Mouse (Mus musculus) retina, adult 2 months (tissue): Measurements from ENCODE around the gene Dnttip1.

Source experiments
- DNase-seq: peaks from one replicate; pipeline ENCODE4 v3.0.0-alpha.2; 2012; ENCODE audit warnings: low read depth, low spot score

Gene Dnttip1

GRCm38 (mm10) chr2:164754105-164754504 is 8.3 kb downstream of the Dnttip1 start:
- DNase-seq: no peak

- DNase-seq: no peak
These were observed 9.0 kb downstream of the Dnttip1 start for GRCm38 (mm10) chr2:164754800-164755199.

GRCm38 (mm10) chr2:164757841-164758240 is 12.1 kb downstream of the Dnttip1 start:
- DNase-seq: no peak

GRCm38 (mm10) chr2:164758692-164759091 is 12.9 kb downstream of the Dnttip1 start:
- DNase-seq: no peak

- DNase-seq: no peak
These were observed 14.5 kb downstream of the Dnttip1 start for GRCm38 (mm10) chr2:164760059-164760833.

- DNase-seq: no peak
These were observed 15.7 kb downstream of the Dnttip1 start for GRCm38 (mm10) chr2:164761502-164761901.

- no peak for DNase-seq
These were observed 16.2 kb downstream of the Dnttip1 start for GRCm38 (mm10) chr2:164761971-164762370.

- no peak for DNase-seq
These were observed 16.8 kb downstream of the Dnttip1 start for GRCm38 (mm10) chr2:164762593-164762992.

- no peak for DNase-seq
These were observed 20.1 kb downstream of the Dnttip1 start for GRCm38 (mm10) chr2:164765841-164766240.

GRCm38 (mm10) chr2:164767812-164768540 is 22.2 kb downstream of the Dnttip1 start:
- DNase-seq: no peak

GRCm38 (mm10) chr2:164769258-164770037 is 23.7 kb downstream of the Dnttip1 start, which contains the start of gene Ube2c:
TSS of gene Ube2c (plus strand) at chr2:164769898.
- peak; percentile 85 for DNase-seq

- DNase-seq: no peak
These were observed 24.5 kb downstream of the Dnttip1 start for GRCm38 (mm10) chr2:164770279-164770678.

GRCm38 (mm10) chr2:164771123-164771522 is 25.3 kb downstream of the Dnttip1 start:
- no peak for DNase-seq

- no peak for DNase-seq
These were observed 27.6 kb downstream of the Dnttip1 start for GRCm38 (mm10) chr2:164773229-164773988.

- no peak for DNase-seq
These were observed 28.2 kb downstream of the Dnttip1 start for GRCm38 (mm10) chr2:164773989-164774364.

GRCm38 (mm10) chr2:164776130-164776529 is 30.3 kb downstream of the Dnttip1 start:
- DNase-seq: no peak

GRCm38 (mm10) chr2:164776801-164777200 is 31.0 kb downstream of the Dnttip1 start:
- DNase-seq: no peak

- DNase-seq: no peak
These were observed 31.6 kb downstream of the Dnttip1 start for GRCm38 (mm10) chr2:164777246-164778014.

- DNase-seq: no peak
These were observed 32.2 kb downstream of the Dnttip1 start for GRCm38 (mm10) chr2:164778015-164778287.

- DNase-seq: no peak
These were observed 33.0 kb downstream of the Dnttip1 start for GRCm38 (mm10) chr2:164778809-164779208.
